Mouse (Mus musculus) MEL (cell line): ENCODE data around the gene Cntn5. TPM values are rescaled to one million over a fixed set of nuclear protein-coding genes. Genes with fewer than 3 reads are reported as not detected.

Experiments
- DNase-seq: peaks from one replicate; pipeline ENCODE4 v3.0.0; 2011; ENCODE audit warnings: low read depth, low spot score
- H3K27ac ChIP-seq: 2 replicates; pipeline ENCODE4 v1.5.1; 2012; ENCODE audit warnings: low read depth, mild to moderate bottlenecking, control low read depth, low read length, moderate library complexity; ENCODE audit not compliant: control insufficient read depth
- H3K27me3 ChIP-seq, 2 experiments: fragments of 150-350 bp in 1 of 2; sonication (generic) in 1 of 2; 2 replicates each; pipeline ENCODE4 v1.6.1; 2012; ENCODE audit warnings: low read length in 2 of 2, mild to moderate bottlenecking in 2 of 2, improper control_type of control experiment in 1 of 2, moderate library complexity in 1 of 2; ENCODE audit not compliant: insufficient read depth in 2 of 2, control insufficient read depth in 1 of 2
- H3K36me3 ChIP-seq, 2 experiments: 2 replicates each; pipeline ENCODE4 v1.6.1; 2012 to 2014; ENCODE audit warnings: low read length in 2 of 2, improper control_type of control experiment in 1 of 2, inconsistent platforms in 1 of 2, mild to moderate bottlenecking in 1 of 2; ENCODE audit not compliant: insufficient read depth in 2 of 2, control insufficient read depth in 1 of 2
- H3K4me1 ChIP-seq, 2 experiments: fragments of 150-350 bp in 1 of 2; sonication (generic) in 1 of 2; 2 replicates each; pipeline ENCODE4 v1.6.1; 2012; ENCODE audit warnings: low read length in 2 of 2, improper control_type of control experiment in 1 of 2, mild to moderate bottlenecking in 1 of 2; ENCODE audit not compliant: insufficient read depth in 2 of 2, control insufficient read depth in 1 of 2
- H3K4me3 ChIP-seq, 2 experiments: fragments of 150-350 bp in 1 of 2; sonication (generic) in 1 of 2; 2 replicates each; pipeline ENCODE4 v1.5.1; 2012; ENCODE audit warnings: low read depth in 2 of 2, low read length in 2 of 2, mild to moderate bottlenecking in 2 of 2, moderate library complexity in 2 of 2, control low read depth in 1 of 2, improper control_type of control experiment in 1 of 2; ENCODE audit not compliant: control insufficient read depth in 1 of 2, insufficient read depth in 1 of 2
- H3K79me2 ChIP-seq: 2 replicates; pipeline ENCODE4 v1.6.1; 2012; ENCODE audit warnings: mild to moderate bottlenecking, low read length, moderate library complexity; ENCODE audit not compliant: control insufficient read depth, poor library complexity, insufficient read depth
- H3K9ac ChIP-seq: 2 replicates; pipeline ENCODE4 v1.6.1; 2012; ENCODE audit warnings: low read depth, mild to moderate bottlenecking, control low read depth, low read length, moderate library complexity; ENCODE audit not compliant: control insufficient read depth, poor library complexity, severe bottlenecking
- H3K9me3 ChIP-seq: fragments of 150-350 bp; sonication (generic); replicated peaks from 2 replicates; pipeline ENCODE4 v1.6.1; 2012; ENCODE audit warnings: mild to moderate bottlenecking, low read length, improper control_type of control experiment, moderate library complexity; ENCODE audit not compliant: insufficient read depth
- CHD1 ChIP-seq: IDR thresholded peaks from 2 replicates; pipeline ENCODE4 v1.6.1; 2012; ENCODE audit warnings: low read depth, mild to moderate bottlenecking, inconsistent platforms, low read length, improper control_type of control experiment
- CHD2 ChIP-seq: IDR thresholded peaks from 2 replicates; pipeline ENCODE4 v1.6.1; 2011; ENCODE audit warnings: low read length, improper control_type of control experiment
- E2F4 ChIP-seq: IDR thresholded peaks from 2 replicates; pipeline ENCODE4 v1.6.1; 2011; ENCODE audit warnings: low read depth, low read length, improper control_type of control experiment, borderline replicate concordance
- GATA1 ChIP-seq: IDR thresholded peaks from 2 replicates; pipeline ENCODE4 v1.6.1; 2011; ENCODE audit warnings: low read depth, low read length, improper control_type of control experiment
- HCFC1 ChIP-seq: IDR thresholded peaks from 2 replicates; pipeline ENCODE4 v1.6.1; 2012; ENCODE audit warnings: low read depth, mild to moderate bottlenecking, inconsistent platforms, low read length, improper control_type of control experiment, moderate library complexity
- KAT2A ChIP-seq: conservative IDR thresholded peaks from 2 replicates; pipeline ENCODE4 v1.6.1; 2012; ENCODE audit warnings: low read depth, low read length, improper control_type of control experiment, inconsistent platforms
- MAFK ChIP-seq: IDR thresholded peaks from 2 replicates; pipeline ENCODE4 v1.6.1; 2011; ENCODE audit warnings: low read depth, mild to moderate bottlenecking, low read length, improper control_type of control experiment, borderline replicate concordance
- MAX ChIP-seq: IDR thresholded peaks from 2 replicates; pipeline ENCODE4 v1.6.1; 2011; ENCODE audit warnings: low read length, improper control_type of control experiment
- MAZ ChIP-seq: IDR thresholded peaks from 2 replicates; pipeline ENCODE4 v1.6.1; 2012; ENCODE audit warnings: low read depth, mild to moderate bottlenecking, inconsistent platforms, low read length, improper control_type of control experiment
- MXI1 ChIP-seq: IDR thresholded peaks from 2 replicates; pipeline ENCODE4 v1.6.1; 2011; ENCODE audit warnings: mild to moderate bottlenecking, low read depth, low read length, improper control_type of control experiment
- MYB ChIP-seq: IDR thresholded peaks from 2 replicates; pipeline ENCODE4 v1.6.1; 2011; ENCODE audit warnings: mild to moderate bottlenecking, low read depth, low read length, improper control_type of control experiment
- POLR2A ChIP-seq, 2 experiments: IDR thresholded peaks; 2 replicates each; pipeline ENCODE4 v1.6.1; 2011 to 2012; ENCODE audit warnings: low read length in 2 of 2, mild to moderate bottlenecking in 2 of 2, control low read depth in 1 of 2, improper control_type of control experiment in 1 of 2, low read depth in 1 of 2, moderate library complexity in 1 of 2; ENCODE audit not compliant: control insufficient read depth in 1 of 2, insufficient read depth in 1 of 2, poor library complexity in 1 of 2
- SIN3A ChIP-seq: IDR thresholded peaks from 2 replicates; pipeline ENCODE4 v1.6.1; 2012; ENCODE audit warnings: low read length, improper control_type of control experiment, inconsistent platforms
- TAL1 ChIP-seq: IDR thresholded peaks from 2 replicates; pipeline ENCODE4 v1.6.1; 2012; ENCODE audit warnings: mild to moderate bottlenecking, inconsistent platforms, low read length, moderate library complexity, mixed read lengths
- UBTF ChIP-seq: IDR thresholded peaks from 2 replicates; pipeline ENCODE4 v1.6.1; 2012; ENCODE audit warnings: low read depth, mild to moderate bottlenecking, inconsistent platforms, low read length, improper control_type of control experiment, moderate library complexity, borderline replicate concordance; ENCODE audit not compliant: insufficient read depth
- USF1 ChIP-seq: IDR thresholded peaks from 2 replicates; pipeline ENCODE4 v1.6.1; 2014; ENCODE audit warnings: low read depth, mild to moderate bottlenecking, inconsistent platforms, low read length, improper control_type of control experiment, moderate library complexity
- ZKSCAN1 ChIP-seq: IDR thresholded peaks from 2 replicates; pipeline ENCODE4 v1.6.1; 2012; ENCODE audit warnings: low read depth, mild to moderate bottlenecking, inconsistent platforms, low read length, improper control_type of control experiment, moderate library complexity
- polyA plus RNA-seq, 2 experiments: library from polyadenylated mRNA; stranded (reverse) in 1 of 2; unstranded in 1 of 2; fragments of >175 nt in 1 of 2; fragments of >200 nt in 1 of 2; gene quantifications; 2 replicates each; pipeline versions ENCODE4 v1.2.1 to v1.2.4; 2012; ENCODE audit warnings: low replicate concordance in 2 of 2, low read depth in 1 of 2; ENCODE audit not compliant: insufficient read length in 2 of 2, insufficient read depth in 1 of 2, missing spikeins in 1 of 2
- total RNA-seq: library from RNA; depleted of rRNA; stranded (reverse); fragments of 300-350 nt; gene quantifications from 2 replicates; pipeline ENCODE4 v1.2.3, GENCODE M21; 2012

Gene Cntn5
- total and polyA plus RNA-seq, 3 experiments = not detected

DNA sequence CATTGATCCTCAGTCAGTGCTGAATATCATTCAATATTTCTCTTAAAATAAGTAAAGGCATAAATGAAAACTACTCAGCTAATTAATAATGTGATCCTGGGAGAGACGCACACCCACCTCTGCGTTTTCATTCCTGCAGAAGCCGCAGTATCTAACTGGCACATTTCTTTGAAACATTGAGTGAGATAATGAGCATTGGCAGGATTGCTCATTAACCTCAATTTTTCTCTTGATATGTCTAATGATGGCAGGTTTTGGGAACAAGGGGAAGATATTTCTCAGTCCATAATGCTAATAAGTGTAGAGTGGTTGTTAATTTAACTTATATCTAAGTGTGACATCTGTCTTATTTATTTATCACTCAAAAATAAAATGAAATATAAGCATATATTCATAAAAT, 734.0 kb downstream of the Cntn5 start:
- no peak overlapping the region for H3K4me3 ChIP-seq
- no peak overlapping the region for H3K9ac ChIP-seq
- H3K36me3 ChIP-seq = no peaks in the 10 kb centered on the region
- no peaks in the 10 kb centered on the region for H3K9me3 ChIP-seq
- H3K27ac ChIP-seq = no peak overlapping the region
- no peaks in the 10 kb centered on the region for H3K79me2 ChIP-seq
- TF ChIP-seq MAZ (no peak), USF1 (no peak), HCFC1 (no peak), CHD2 (no peak), CHD1 (no peak), GATA1 (no peak), UBTF (no peak), MYB (no peak), ZKSCAN1 (no peak), MAFK (no peak), MXI1 (no peak), POLR2A (IDR thresholded peaks at IDR 0.05; ENCODE audit: control insufficient read depth in 1 of 2, insufficient read depth in 1 of 2, low read depth in 1 of 2, low read length in 2 of 2, poor library complexity in 1 of 2) (no peak)
- no peaks in the 10 kb centered on the region for H3K4me1 ChIP-seq
- DNase-seq = no peak
- no peaks in the 10 kb centered on the region for H3K27me3 ChIP-seq

DNA sequence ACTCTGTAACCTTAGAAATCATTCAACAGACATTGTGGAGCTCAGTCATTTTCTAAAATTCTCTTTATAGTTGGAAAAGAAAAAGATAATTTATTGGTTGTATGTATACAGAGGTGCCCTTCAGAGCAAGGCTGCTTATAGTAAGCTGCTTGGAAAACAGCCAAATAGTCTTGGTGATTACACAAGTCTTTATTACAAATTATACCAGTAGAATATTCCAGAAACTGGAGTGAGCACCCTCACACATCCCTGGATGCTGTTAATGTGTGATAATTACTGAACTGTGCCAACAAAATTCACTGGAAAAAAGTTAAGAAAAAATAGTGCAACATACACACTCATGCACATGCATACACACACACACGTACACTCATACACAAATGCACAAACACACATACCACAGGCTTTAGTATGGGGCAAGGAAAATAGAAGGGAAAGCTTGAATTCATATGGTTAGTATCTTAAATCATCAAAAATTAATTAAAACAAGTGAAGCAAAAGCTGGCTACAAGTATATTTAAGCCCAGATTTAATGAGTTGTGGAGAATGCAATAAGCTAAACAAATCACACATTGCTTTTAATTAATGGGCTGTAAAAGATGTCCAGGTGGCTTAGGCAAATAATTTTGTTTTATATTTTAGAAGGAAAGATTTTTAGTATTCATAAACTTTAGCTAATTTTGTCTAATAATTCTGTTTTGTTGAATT, 783.1 kb downstream of the Cntn5 start:
- DNase-seq = no peak
- no peak overlapping the region for H3K27ac ChIP-seq
- no peaks in the 10 kb centered on the region for H3K9me3 ChIP-seq
- H3K27me3 ChIP-seq = no peaks in the 10 kb centered on the region
- no peaks in the 10 kb centered on the region for H3K4me1 ChIP-seq
- H3K9ac ChIP-seq = no peak overlapping the region
- TF ChIP-seq MAX (no peak), TAL1 (no peak), ZKSCAN1 (no peak), KAT2A (no peak), CHD2 (no peak), E2F4 (no peak), SIN3A (no peak)
- no peak overlapping the region for H3K4me3 ChIP-seq
- no peaks in the 10 kb centered on the region for H3K79me2 ChIP-seq
- H3K36me3 ChIP-seq = no peaks in the 10 kb centered on the region
